Mouse (Mus musculus) olfactory bulb, adult 2 months (tissue): ENCODE measurements around the gene Otp.

Source experiments
- CTCF ChIP-seq: fragments of 200-500 bp; IDR thresholded peaks from 2 replicates; pipeline ENCODE4 v1.5.1; 2012; ENCODE audit warnings: low read depth, mild to moderate bottlenecking, low read length, moderate library complexity; ENCODE audit not compliant: insufficient read depth
- POLR2A ChIP-seq: fragments of 200-500 bp; IDR thresholded peaks from 2 replicates; pipeline ENCODE4 v1.6.1; 2012; ENCODE audit warnings: mild to moderate bottlenecking, low read depth, low read length, moderate library complexity; ENCODE audit not compliant: insufficient read depth

GRCm38 (mm10) chr13:94843236-94843635 lies 32.2 kb upstream of the Otp start:
- no peak for TF ChIP-seq CTCF
- no peak for TF ChIP-seq POLR2A
